Mouse (Mus musculus): ENCODE data around the gene Stat3.

Gene Stat3

GRCm38 (mm10) chr11:100964901-100965542 is 25.7 kb upstream of the Stat3 start:
- in situ Hi-C loops (cut with MboI, MseI): no loop called here

- in situ Hi-C loops (cut with MboI, MseI): no loop called here
Measured at GRCm38 (mm10) chr11:100964180-100964579, 24.8 kb upstream of the Stat3 start.

GRCm38 (mm10) chr11:100963647-100964046 is 24.3 kb upstream of the Stat3 start:
- in situ Hi-C loops (cut with MboI, MseI): no loop called here

- in situ Hi-C loops (cut with MboI, MseI): no loop called here
Measured at GRCm38 (mm10) chr11:100962371-100962911, 23.1 kb upstream of the Stat3 start.

GRCm38 (mm10) chr11:100960540-100960939 is 21.2 kb upstream of the Stat3 start:
- in situ Hi-C loops (cut with MboI, MseI): no loop called here

GRCm38 (mm10) chr11:100959826-100960225 is 20.5 kb upstream of the Stat3 start:
- in situ Hi-C loops (cut with MboI, MseI): loop anchor here (5.0 kb wide), 1 partner anchor 68 kb away; no protein-coding TSS in a partner anchor

GRCm38 (mm10) chr11:100959464-100959810 is 20.1 kb upstream of the Stat3 start:
- in situ Hi-C loops (cut with MboI, MseI): loop anchor here (5.0 kb wide), 1 partner anchor 67 kb away; no protein-coding TSS in a partner anchor

- in situ Hi-C loops (cut with MboI, MseI): loop anchor here (5.0 kb wide), 1 partner anchor 67 kb away; no protein-coding TSS in a partner anchor
Measured at GRCm38 (mm10) chr11:100958613-100959463, 19.5 kb upstream of the Stat3 start.

- in situ Hi-C loops (cut with MboI, MseI): loop anchor here (5.0 kb wide), 1 partner anchor 66 kb away; no protein-coding TSS in a partner anchor
Measured at GRCm38 (mm10) chr11:100957915-100958469, 18.7 kb upstream of the Stat3 start.

- in situ Hi-C loops (cut with MboI, MseI): loop anchor here (5.0 kb wide), 1 partner anchor 65 kb away; no protein-coding TSS in a partner anchor
Measured at GRCm38 (mm10) chr11:100957244-100957643, 17.9 kb upstream of the Stat3 start.

GRCm38 (mm10) chr11:100949540-100949939 is 10.2 kb upstream of the Stat3 start:
- in situ Hi-C loops (cut with MboI, MseI): no loop called here

GRCm38 (mm10) chr11:100948317-100948716 is 9.0 kb upstream of the Stat3 start:
- in situ Hi-C loops (cut with MboI, MseI): no loop called here

GRCm38 (mm10) chr11:100947548-100947947 is 8.2 kb upstream of the Stat3 start:
- in situ Hi-C loops (cut with MboI, MseI): no loop called here

GRCm38 (mm10) chr11:100946862-100947261 is 7.5 kb upstream of the Stat3 start:
- in situ Hi-C loops (cut with MboI, MseI): no loop called here

GRCm38 (mm10) chr11:100942388-100942787 is 3.0 kb upstream of the Stat3 start:
- in situ Hi-C loops (cut with MboI, MseI): no loop called here

GRCm38 (mm10) chr11:100938711-100939511 is 429 bp downstream of the Stat3 start:
- in situ Hi-C loops (cut with MboI, MseI): no loop called here

- in situ Hi-C loops (cut with MboI, MseI): no loop called here
Measured at GRCm38 (mm10) chr11:100938112-100938511, 1.2 kb downstream of the Stat3 start.

- in situ Hi-C loops (cut with MboI, MseI): no loop called here
Measured at GRCm38 (mm10) chr11:100937295-100937694, 2.0 kb downstream of the Stat3 start.

GRCm38 (mm10) chr11:100935373-100936355 is 3.7 kb downstream of the Stat3 start:
- in situ Hi-C loops (cut with MboI, MseI): no loop called here

Data from T-helper 17 cell (primary cell).